Mouse (Mus musculus) heart, adult 2 months (tissue): ENCODE results near the gene Topaz1.
A peak's percentile ranks its signal among the peaks of the same experiment; 100 is the strongest.

Experiments
- CTCF ChIP-seq: fragments of 200-600 bp; IDR thresholded peaks from 2 replicates; pipeline ENCODE4 v1.8.1; 2022; ENCODE audit warnings: antibody characterized with exemption, mild to moderate bottlenecking, moderate library complexity
- EP300 ChIP-seq: fragments of 200-500 bp; IDR thresholded peaks from 2 replicates; pipeline ENCODE4 v1.6.1; 2011; ENCODE audit warnings: low read depth, low read length, control low read depth; ENCODE audit not compliant: insufficient read depth
- POLR2A ChIP-seq: fragments of 200-500 bp; IDR thresholded peaks from 2 replicates; pipeline ENCODE4 v1.6.1; 2011; ENCODE audit warnings: mild to moderate bottlenecking, low read depth, low read length, control low read depth; ENCODE audit not compliant: insufficient read depth

DNA sequence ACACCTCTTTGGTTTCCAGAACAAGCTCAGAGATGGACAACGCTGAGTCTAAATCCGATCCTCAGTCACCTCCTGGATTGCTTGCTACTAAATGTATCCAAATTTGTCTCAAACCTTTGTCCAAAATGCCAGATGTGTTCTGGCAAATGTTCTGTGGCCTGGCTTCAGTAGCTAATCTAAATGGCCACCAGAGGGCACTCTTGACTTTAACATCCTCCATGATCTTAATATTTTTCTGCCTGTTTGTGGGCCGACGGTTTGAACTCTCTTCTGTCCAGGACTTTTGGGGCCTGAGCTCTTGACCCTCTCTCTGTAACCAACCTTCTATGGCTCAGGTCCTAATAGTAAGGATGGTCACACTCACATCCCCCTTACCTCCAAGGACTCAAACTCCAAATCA, 10.4 kb upstream of the Topaz1 start:
- TF ChIP-seq CTCF (peak; percentile 86), EP300 (no peak), POLR2A (no peak)
